Mouse (Mus musculus) ovary, adult 2 months (tissue): Measurements from ENCODE around the gene Gm21992. TPM values are rescaled to one million over a fixed set of nuclear protein-coding genes. Genes with fewer than 3 reads are reported as not detected.

Source experiments
- polyA plus RNA-seq: library from polyadenylated mRNA; depleted of rRNA; stranded (reverse); fragments of >200 nt; gene quantifications from 2 replicates; pipeline ENCODE4 v1.2.3, GENCODE M21; 2012; rRNA removed

The Gm21992 gene
- 22.3 and 49.8 TPM in 2 replicates for polyA plus RNA-seq

GRCm38 (mm10) chr19:4811063-4811908 is at the start of gene Gm21992, which contains the start of gene Rbm14:
Gm21992 (minus strand) TSS chr19:4811612.
Rbm14 (minus strand) TSS chr19:4811634.

DNA sequence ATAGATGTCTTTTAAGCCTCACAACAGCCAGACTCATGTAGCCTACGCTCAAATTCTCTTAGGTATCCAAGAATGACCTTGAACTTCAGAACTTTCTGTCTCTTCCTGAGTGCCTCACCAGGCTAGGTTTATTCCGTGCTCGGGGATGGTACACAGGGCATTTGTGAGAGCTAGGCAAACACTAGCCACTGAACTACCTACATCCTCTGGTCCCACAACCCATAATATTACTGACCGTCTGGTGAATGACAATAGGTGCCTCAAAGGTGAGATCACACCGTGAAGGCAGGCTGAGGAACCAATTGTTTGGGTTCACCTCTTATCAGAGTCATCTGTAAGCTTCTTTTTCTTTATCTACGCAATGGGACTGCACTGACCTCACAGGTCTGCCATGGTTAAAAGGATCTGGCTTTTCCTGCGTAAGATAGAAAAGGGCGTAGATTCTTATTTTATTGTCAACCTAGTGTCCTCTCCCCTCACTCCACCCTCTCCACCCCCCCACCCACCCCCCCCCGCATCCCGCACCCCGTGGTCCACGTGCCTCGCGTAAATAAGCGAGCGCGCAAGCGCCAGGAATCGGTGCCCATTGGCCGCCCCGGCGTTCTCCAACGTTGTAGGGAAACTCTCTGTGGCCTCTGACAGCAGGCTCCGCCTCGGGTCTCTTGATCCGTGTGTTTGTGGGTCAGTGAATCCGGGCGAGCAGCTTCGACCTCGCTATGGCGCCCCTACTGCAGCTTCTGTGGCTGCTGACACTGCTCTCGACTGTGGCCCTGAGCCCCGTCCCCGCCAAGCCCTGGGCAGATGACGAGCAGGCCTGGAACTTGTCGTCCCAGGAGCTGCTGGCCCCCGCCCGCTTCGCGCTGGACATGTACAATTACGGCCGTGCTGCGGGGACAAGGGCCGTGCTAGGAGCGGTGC is 43.4 kb upstream of the Gm21992 start, which contains the start of gene Ctsf:
Gene Ctsf (plus strand): TSS at position 579 of the 918 bp plus-strand sequence.

GRCm38 (mm10) chr19:4839149-4839548 is 27.7 kb upstream of the Gm21992 start, which contains the start of the genes Ccs and Ccdc87:
Ccs (minus strand) TSS chr19:4839332.
Ccdc87 (plus strand) TSS chr19:4839366.

GRCm38 (mm10) chr19:4793831-4794422 is 17.5 kb downstream of the Gm21992 start, which contains the start of gene Rbm4:
Rbm4 (minus strand) TSS chr19:4793901.

DNA sequence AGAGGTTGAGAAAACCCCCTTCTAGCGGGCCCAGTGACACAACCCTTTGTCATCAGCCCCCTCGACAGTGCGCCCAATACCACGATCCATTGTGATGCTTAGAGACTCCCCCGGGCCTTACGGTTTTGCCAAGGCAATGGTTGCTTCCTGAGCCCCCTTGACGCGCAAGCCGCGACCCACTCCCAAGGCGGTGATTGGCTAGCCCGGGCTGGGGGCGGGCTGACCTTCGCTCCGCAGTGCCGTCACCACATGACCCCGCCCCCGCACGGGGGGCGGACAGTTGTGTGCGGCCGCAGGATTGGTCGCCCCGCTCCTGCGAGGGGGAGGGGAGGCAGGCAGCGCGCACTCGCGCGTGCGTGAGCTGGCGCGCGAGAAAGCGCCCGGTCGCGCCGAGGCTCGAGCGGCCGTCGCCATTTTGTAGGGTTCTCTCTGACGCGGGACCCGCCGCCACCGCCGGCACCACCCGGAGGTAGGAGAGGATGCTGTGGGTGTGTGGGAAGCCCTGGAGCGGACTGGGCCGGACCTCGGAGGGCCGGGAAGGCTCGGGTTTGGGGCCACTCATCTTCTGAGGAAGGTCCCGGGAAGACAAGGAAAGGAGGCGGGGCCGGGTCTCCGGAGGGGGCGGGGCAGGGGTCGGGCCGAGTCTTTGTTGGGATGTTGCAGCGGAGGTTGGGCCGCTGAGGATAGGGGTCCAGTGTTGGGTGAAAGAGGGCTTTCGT is 55.1 kb downstream of the Gm21992 start, which contains the start of gene Rbm4b:
Gene Rbm4b (plus strand): TSS at position 305 of the 719 bp plus-strand sequence.

GRCm38 (mm10) chr19:4711098-4711600 is 100.3 kb downstream of the Gm21992 start, which contains the start of gene Sptbn2:
Sptbn2 (plus strand) TSS chr19:4711167.

GRCm38 (mm10) chr19:4698205-4698677 is 113.2 kb downstream of the Gm21992 start, which contains the start of gene Gm960:
Gm960 (minus strand) TSS chr19:4698668.

Other genes starting within 250 kb of the Gm21992 start
- gene Lrfn4, start 195.9 kb downstream of the Gm21992 start, polyA plus RNA-seq = 90.2 and 96.9 TPM in 2 replicates
- 174 TPM in 2 replicates for gene Rce1, start 186.0 kb downstream of the Gm21992 start, polyA plus RNA-seq
- gene Gm960, start 112.9 kb downstream of the Gm21992 start, polyA plus RNA-seq = 0.83 and 0.86 TPM in 2 replicates
- 1.8 and 2.3 TPM in 2 replicates for gene Sptbn2, start 100.4 kb downstream of the Gm21992 start, polyA plus RNA-seq
- 14.7 and 16.6 TPM in 2 replicates for gene Rbm4b, start 55.1 kb downstream of the Gm21992 start, polyA plus RNA-seq
- 45.2 and 82.8 TPM in 2 replicates for gene Rbm4, start 17.7 kb downstream of the Gm21992 start, polyA plus RNA-seq
- 124 and 130 TPM in 2 replicates for gene Rbm14, start within 50 bp of the Gm21992 start, polyA plus RNA-seq
- 48.6 and 71.6 TPM in 2 replicates for gene Ccs, start 27.7 kb upstream of the Gm21992 start, polyA plus RNA-seq
- 0.29 and 0.47 TPM in 2 replicates for gene Ccdc87, start 27.8 kb upstream of the Gm21992 start, polyA plus RNA-seq
- gene Ctsf, start 43.5 kb upstream of the Gm21992 start, polyA plus RNA-seq = 443 and 448 TPM in 2 replicates
- 3.2 and 3.8 TPM in 2 replicates for gene Actn3, start 66.3 kb upstream of the Gm21992 start, polyA plus RNA-seq
- gene Zdhhc24, start 67.1 kb upstream of the Gm21992 start, polyA plus RNA-seq = 50.8 and 63.0 TPM in 2 replicates
- gene Bbs1, start 95.0 kb upstream of the Gm21992 start, polyA plus RNA-seq = 9.8 and 13.1 TPM in 2 replicates
- gene Dpp3, start 116.7 kb upstream of the Gm21992 start, polyA plus RNA-seq = 158 and 220 TPM in 2 replicates
- 12.9 and 17.8 TPM in 2 replicates for gene Peli3, start 131.5 kb upstream of the Gm21992 start, polyA plus RNA-seq
- 16.6 and 19.4 TPM in 2 replicates for gene Mrpl11, start 150.5 kb upstream of the Gm21992 start, polyA plus RNA-seq
- gene Npas4, start 178.7 kb upstream of the Gm21992 start, polyA plus RNA-seq = 2.8 and 4.2 TPM in 2 replicates
- gene Slc29a2, start 212.2 kb upstream of the Gm21992 start, polyA plus RNA-seq = 22.3 and 29.6 TPM in 2 replicates
- gene B4gat1, start 227.2 kb upstream of the Gm21992 start, polyA plus RNA-seq = 69.6 and 74.6 TPM in 2 replicates
- gene AC124502.3, start 227.3 kb upstream of the Gm21992 start, polyA plus RNA-seq = 1.6 and 2.1 TPM in 2 replicates
- 33.0 and 36.1 TPM in 2 replicates for gene Brms1, start 229.7 kb upstream of the Gm21992 start, polyA plus RNA-seq
- 18.2 and 24.3 TPM in 2 replicates for gene Rin1, start 238.9 kb upstream of the Gm21992 start, polyA plus RNA-seq